Mouse (Mus musculus) cerebellum, adult 2 months (tissue): ENCODE data around the gene Cnot1.

Experiments
- CTCF ChIP-seq: fragments of 200-500 bp; IDR thresholded peaks from 2 replicates; pipeline ENCODE4 v1.5.1; 2011; ENCODE audit warnings: low read depth, mild to moderate bottlenecking, control low read depth, low read length, moderate library complexity, borderline replicate concordance; ENCODE audit not compliant: insufficient read depth
- POLR2A ChIP-seq: fragments of 200-500 bp; IDR thresholded peaks from 2 replicates; pipeline ENCODE4 v1.6.1; 2011; ENCODE audit warnings: low read length, control low read depth, borderline replicate concordance; ENCODE audit not compliant: insufficient read depth

DNA sequence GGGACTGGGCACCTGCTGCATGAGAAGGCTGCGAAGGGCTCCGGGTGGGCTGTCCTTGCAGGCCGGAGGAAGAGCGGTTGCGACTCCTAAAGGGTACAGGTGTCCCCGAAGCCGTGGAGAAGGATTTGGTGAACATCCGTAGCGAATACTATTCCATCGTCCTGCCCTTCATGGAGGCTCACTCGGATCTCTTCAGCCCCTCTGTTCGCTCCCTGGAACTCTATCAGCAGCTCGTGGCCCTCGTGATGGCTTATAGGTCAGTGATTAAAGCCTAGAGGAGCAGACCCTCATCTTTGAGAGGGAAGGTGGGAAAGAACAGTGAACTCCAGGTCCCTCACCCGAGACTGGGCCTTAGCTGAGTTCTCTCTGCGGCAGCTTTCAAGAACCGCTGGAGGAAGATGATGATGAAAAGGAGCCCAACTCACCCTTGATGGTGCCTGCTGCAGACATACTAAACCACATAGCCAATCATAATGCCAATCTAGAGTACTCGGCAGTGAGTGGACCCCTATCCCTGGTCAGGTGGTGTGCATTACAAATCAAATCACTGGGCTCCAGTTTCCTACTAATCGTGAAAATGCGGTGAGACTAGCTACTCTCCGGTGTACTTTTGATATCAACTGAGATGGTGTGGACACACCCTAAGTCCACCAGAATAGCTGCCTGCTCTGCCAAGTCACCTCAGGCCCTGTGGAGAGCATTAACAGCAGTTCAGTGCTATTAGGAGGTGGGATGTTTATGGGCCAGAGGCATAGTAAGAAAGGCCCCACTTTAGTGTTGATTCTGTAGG is 90.5 kb downstream of the Cnot1 start:
- TF ChIP-seq CTCF, result no peak
- 0 out of 2 replicates have a peak, but pooled peaks have one; percentile 13 for TF ChIP-seq POLR2A
